Mouse (Mus musculus) mammary gland, adult 2 months (tissue): ENCODE data around the gene Rgs11. TPM values are rescaled to one million over a fixed set of nuclear protein-coding genes. Genes with fewer than 3 reads are reported as not detected.

Experiments
- polyA plus RNA-seq: library from polyadenylated mRNA; depleted of rRNA; stranded (reverse); fragments of >200 nt; gene quantifications from 2 replicates; pipeline ENCODE4 v1.2.3, GENCODE M21; 2012; ENCODE audit warnings: low replicate concordance; rRNA removed

The Rgs11 gene
- 16.1 and 22.3 TPM in 2 replicates for polyA plus RNA-seq

DNA sequence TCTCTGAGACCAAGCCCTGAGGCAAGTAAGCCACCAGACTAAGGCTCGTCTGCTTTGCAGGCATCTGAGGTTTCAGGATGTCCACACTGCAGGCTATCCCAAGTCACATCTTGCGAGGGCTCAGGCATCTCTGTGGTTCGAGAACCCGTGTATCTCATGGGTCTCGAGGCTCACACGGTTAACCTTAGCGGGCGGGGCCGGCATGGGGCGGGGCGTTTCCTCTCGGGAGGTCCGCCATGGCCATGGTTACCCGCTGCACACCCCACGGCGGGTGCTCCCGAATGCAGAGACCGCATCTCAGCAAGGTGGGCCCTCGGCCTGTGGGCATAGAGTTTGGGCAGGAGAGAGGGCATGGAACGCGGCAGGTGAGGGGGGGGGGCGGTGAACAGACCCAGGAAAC, at the start of gene Rgs11:
Gene Rgs11 (plus strand): TSS at position 215 of the 400 bp plus-strand sequence.

DNA sequence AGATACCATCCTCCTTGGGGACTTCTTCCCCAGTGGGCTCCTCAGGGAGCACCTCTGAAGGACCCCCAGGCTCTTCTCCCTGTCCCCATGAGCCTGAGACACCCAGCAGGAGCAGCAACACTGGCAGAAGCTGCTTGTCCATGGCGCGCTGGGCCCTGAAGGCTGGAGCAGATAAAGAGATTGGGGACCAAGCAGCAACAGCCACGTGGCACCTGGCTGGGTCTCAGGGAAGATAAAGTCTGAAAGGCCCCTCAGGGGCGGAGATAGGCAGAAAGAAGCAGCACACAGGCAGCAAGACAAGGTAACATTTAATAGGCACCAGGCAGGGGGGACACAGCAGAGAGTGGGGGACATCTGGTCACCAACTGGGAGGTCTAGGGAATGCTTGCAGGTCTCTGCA, 3.9 kb upstream of the Rgs11 start, which contains the start of gene Pdia2:
Gene Pdia2 (minus strand): TSS at position 196 of the 400 bp plus-strand sequence.

DNA sequence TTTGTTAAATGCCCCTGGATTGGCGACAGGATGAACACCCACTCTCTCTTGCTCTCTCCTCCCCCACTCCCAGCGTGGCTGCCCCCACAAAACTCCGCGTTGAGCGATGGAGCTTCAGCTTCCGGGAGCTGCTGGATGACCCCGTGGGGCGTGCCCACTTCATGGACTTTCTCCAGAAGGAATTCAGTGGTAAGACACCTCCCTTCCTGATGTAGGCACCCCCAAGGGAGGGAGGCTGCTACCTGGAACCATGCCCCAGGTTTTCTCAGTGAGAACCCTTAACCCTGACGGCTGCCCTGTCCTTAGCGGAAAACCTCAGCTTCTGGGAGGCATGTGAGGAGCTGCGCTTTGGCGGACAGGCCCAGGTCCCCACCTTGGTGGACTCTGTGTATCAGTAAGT, 4.9 kb downstream of the Rgs11 start, which contains the start of gene Arhgdig:
Gene Arhgdig (minus strand): TSS at position 101 of the 400 bp plus-strand sequence.

DNA sequence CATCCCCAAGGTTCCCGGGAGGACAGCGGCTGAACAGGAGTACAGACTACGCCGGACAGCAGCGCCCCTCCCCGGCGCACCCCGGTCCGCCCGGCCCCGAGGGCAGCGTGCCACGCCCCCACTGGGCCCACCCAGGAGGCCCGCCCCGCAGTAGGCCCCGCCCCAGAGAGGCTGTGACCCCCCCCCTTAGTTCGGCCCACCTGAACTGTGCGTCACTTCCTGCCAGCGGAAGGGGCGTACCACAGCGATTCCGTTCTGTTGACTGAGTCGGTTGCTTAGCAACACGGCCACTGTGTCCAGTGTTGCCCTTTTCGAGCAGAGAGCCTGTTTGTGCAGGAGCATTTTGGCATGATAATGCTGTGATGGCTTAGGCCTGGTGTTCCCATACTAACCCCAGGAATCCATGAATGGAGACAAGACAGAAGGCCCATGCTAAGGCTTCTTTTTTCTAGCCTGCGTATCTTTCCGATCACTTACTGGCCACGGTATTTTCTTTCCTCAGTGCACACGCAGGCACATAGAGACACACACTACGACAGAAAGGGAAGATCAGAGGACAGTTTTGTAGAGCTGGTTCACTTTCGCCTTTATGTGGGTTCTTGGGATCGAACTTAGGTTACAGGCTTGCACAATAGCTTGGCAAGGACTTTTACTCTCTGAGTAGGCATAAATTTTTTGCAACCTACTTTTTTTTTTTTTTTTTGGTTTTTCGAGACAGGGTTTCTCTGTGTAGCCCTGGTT, 41.5 kb downstream of the Rgs11 start, which contains the start of gene Fam234a:
Gene Fam234a (minus strand): TSS at position 142 of the 741 bp plus-strand sequence.

DNA sequence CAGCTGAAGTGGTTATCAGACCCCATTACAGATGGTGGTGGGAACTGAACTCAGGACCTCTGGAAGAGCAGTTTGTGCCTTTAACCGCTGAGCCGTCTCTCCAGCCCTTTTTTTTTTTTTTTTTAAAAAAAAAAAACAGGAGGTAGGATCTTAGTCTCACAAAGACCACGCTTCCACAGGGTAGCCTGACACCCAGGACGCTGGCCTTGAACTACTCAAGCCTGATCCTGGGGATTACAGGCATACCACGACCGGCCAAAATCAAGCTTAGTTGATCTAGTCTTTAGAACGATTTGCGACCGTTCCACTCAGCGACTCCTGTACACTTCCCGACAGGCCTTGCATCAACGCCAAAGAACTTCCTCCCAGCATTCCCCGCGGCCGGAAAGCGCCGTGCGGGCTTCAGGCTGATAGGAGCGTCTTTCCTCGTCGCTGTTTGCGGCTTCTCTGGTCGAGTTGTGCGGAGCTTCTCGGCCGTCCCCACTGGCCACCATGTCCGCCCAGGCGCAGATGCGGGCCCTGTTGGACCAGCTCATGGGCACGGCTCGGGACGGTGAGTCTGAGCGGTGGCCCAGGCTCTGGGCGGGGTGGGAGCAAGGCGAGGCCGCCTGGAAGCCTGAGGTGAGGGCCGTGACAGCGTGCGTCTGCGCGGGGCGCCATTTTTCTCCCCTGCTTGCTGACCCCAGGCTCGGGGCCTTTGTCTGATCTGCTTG, 49.9 kb downstream of the Rgs11 start, which contains the start of gene Luc7l:
Gene Luc7l (plus strand): TSS at position 358 of the 713 bp plus-strand sequence.

Other genes with a start within 250 kb of the Rgs11 start
- 36.5 and 53.9 TPM in 2 replicates for gene Capn15, start 217.2 kb upstream of the Rgs11 start, polyA plus RNA-seq
- gene Rab11fip3, start 133.4 kb upstream of the Rgs11 start, polyA plus RNA-seq, result 27.5 and 39.5 TPM in 2 replicates
- gene Decr2, start 112.6 kb upstream of the Rgs11 start, polyA plus RNA-seq, result 15.7 and 24.9 TPM in 2 replicates
- 19.1 and 19.2 TPM in 2 replicates for gene Nme4, start 107.3 kb upstream of the Rgs11 start, polyA plus RNA-seq
- gene Tmem8, start 89.7 kb upstream of the Rgs11 start, polyA plus RNA-seq, result 45.9 and 49.6 TPM in 2 replicates
- gene Mrpl28, start 79.5 kb upstream of the Rgs11 start, polyA plus RNA-seq, result 61.5 and 62.7 TPM in 2 replicates
- gene Axin1, start 64.3 kb upstream of the Rgs11 start, polyA plus RNA-seq, result 16.8 and 17.2 TPM in 2 replicates
- 0.37 TPM in 1 of 2 replicates, not detected in the other for gene Pdia2, start 3.9 kb upstream of the Rgs11 start, polyA plus RNA-seq
- gene Arhgdig, start 4.8 kb downstream of the Rgs11 start, polyA plus RNA-seq, result 0.41 and 1.6 TPM in 2 replicates
- gene Fam234a, start 41.3 kb downstream of the Rgs11 start, polyA plus RNA-seq, result 72.7 and 103 TPM in 2 replicates
- 17.6 and 23.1 TPM in 2 replicates for gene Luc7l, start 49.9 kb downstream of the Rgs11 start, polyA plus RNA-seq
- 10.6 and 40.4 TPM in 2 replicates for gene Neurl1b, start 211.9 kb downstream of the Rgs11 start, polyA plus RNA-seq